Mouse (Mus musculus) hindbrain, embryonic 13.5 days (tissue): ENCODE data around the gene Skor1. TPM values are rescaled to one million over a fixed set of nuclear protein-coding genes. Genes with fewer than 3 reads are reported as not detected.
A peak's percentile ranks its signal among the peaks of the same experiment; 100 is the strongest.

Source experiments
- ATAC-seq: fragments of 200-750 bp; cut with Nextera tagmentation; 2 replicates; pipeline ENCODE4 v1.8.0; 2017; ENCODE audit warnings: moderate TSS enrichment; ENCODE audit not compliant: low FRiP score
- H3K27ac ChIP-seq: fragments of 300-500 bp; sonication (generic); 2 replicates; pipeline ENCODE4 v1.5.1; 2015; ENCODE audit warnings: inconsistent platforms, mild to moderate bottlenecking, moderate library complexity
- H3K27me3 ChIP-seq: fragments of 300-500 bp; sonication (generic); 2 replicates; pipeline ENCODE4 v1.6.1; 2015; ENCODE audit warnings: mild to moderate bottlenecking, inconsistent platforms
- H3K36me3 ChIP-seq: fragments of 300-500 bp; sonication (generic); 2 replicates; pipeline ENCODE4 v1.6.1; 2015; ENCODE audit warnings: mild to moderate bottlenecking, inconsistent platforms
- H3K4me1 ChIP-seq: fragments of 300-500 bp; sonication (generic); replicated peaks from 2 replicates; pipeline ENCODE4 v1.6.1; 2015; ENCODE audit warnings: inconsistent platforms
- H3K4me2 ChIP-seq: fragments of 300-500 bp; sonication (generic); 2 replicates; pipeline ENCODE4 v1.6.1; 2015; ENCODE audit warnings: inconsistent platforms, mild to moderate bottlenecking, moderate library complexity
- H3K4me3 ChIP-seq: fragments of 300-500 bp; sonication (generic); 2 replicates; pipeline ENCODE4 v1.5.1; 2015; ENCODE audit warnings: mild to moderate bottlenecking, inconsistent platforms
- H3K9ac ChIP-seq: fragments of 300-500 bp; sonication (generic); 2 replicates; pipeline ENCODE4 v1.6.1; 2015; ENCODE audit warnings: mild to moderate bottlenecking, inconsistent platforms
- H3K9me3 ChIP-seq: fragments of 300-500 bp; sonication (generic); 2 replicates; pipeline ENCODE4 v1.6.1; 2016; ENCODE audit warnings: inconsistent platforms
- WGBS: fragments of 180-500 bp; shearing (Covaris S2); methylation state at CpG from one replicate; pipeline ENCODE4 v1.1.7; 2015; 5-methylcytosine and 5-hydroxymethylcytosine counted together
- polyA plus RNA-seq: library from polyadenylated mRNA; unstranded; fragments of >200 nt; fragmentation: Nextera tagmentation; extraction: Ambion mirVana; gene quantifications from 2 replicates; pipeline ENCODE4 v1.2.1, GENCODE M21; 2015

Skor1 gene
- polyA plus RNA-seq, result 18.5 and 25.5 TPM in 2 replicates

DNA sequence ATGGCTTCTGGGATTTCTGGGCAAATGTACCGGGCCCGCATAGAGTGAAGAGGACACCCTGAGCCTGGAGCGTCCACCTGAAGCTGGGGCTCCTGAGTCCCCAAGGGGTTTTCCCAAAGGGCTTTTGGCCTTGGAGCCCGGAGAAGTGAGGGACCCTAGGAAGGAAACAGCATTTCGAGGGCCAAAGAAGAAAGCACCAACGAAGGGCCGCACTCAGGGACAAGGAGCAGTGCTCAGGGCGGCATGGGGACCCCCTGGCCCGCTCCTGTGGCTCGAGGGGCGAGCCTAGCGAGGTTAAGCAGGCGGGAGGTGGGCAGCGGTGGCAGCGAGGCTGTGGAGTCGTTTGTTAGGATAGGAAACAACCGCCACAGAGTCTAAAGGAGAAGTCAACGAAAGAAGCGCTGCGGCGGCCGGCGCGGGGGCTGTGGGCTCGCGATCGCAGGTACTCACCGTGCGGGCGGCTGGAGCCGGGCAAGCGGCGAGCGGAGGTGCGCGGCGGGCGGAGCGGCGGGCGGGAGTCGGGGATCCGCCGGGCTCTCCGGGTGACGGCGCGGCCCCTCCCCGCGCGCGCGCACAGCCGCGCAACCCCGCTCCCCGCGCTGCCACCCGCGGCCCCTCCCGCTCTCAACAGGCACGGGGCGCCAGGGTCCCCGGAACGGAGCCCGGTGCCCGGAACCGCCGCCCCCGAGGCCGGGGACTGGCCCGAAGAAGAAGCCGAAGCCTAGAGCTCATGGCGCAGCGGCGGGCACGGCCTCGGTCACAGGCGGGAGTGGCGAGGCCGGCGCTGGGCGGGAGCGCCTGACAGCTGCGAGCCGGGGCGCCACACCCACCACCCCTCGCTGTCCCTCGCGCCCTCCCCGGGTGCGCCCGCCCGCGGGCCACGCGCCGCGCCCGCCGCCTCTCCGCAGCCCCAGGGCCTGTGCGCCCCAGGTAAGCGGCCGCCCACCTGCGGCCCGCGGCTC is at the start of gene Skor1:
Skor1 (minus strand) TSS at position 552 of the 962 bp plus-strand sequence.
- Histone ChIP-seq H3K27me3 (peaks cover 100% of the 10 kb centered on the region), H3K4me1 (peaks cover 85% of the 10 kb centered on the region), H3K36me3 (no peaks in the 10 kb centered on the region), H3K4me2 (peak within 1 kb of the TSS; percentile 67), H3K27ac (peak within 1 kb of the TSS; percentile 92), H3K9ac (peak within 1 kb of the TSS; percentile 85), H3K4me3 (peak within 1 kb of the TSS; percentile 51), H3K9me3 (no peaks in the 10 kb centered on the region)
- under 1% methylated on average over 102 of the region's 108 CpGs for WGBS
- ATAC-seq, result no peak

DNA sequence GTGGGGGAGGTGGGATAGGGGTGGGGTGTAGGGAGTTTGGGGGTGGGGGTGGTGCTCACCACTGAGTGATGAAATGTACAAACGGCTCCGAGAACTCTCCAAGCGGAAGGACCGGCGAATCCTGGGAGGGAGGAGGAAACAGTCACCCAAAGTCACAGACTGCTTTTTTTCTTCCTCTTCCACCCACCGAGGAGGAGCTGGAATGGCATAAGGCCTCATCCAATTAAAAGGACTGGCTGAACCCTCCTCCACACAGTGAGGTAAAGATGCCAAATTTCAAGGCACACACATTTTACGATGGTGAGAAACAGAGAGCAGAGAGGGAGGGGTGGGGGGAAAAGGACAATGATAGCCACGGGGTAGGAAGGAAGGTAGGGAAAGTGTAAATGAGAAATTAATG is 48.5 kb upstream of the Skor1 start:
- Histone ChIP-seq H3K4me3 (no peak overlapping the region), H3K4me1 (peaks cover 52% of the 10 kb centered on the region), H3K27me3 (peaks cover 3% of the 10 kb centered on the region; the same call in 1 of the 2 replicates), H3K4me2 (0 out of 2 replicates have a peak overlapping the region, but pooled peaks have one; percentile 13), H3K27ac (peak overlapping the region; percentile 64), H3K9ac (no peak overlapping the region), H3K9me3 (no peaks in the 10 kb centered on the region), H3K36me3 (0 out of 2 replicates have a peak, but pooled peaks cover 8% of the 10 kb centered on the region)
- no peak for ATAC-seq
- WGBS, result 5% methylated on average over 8 of the region's 8 CpGs

DNA sequence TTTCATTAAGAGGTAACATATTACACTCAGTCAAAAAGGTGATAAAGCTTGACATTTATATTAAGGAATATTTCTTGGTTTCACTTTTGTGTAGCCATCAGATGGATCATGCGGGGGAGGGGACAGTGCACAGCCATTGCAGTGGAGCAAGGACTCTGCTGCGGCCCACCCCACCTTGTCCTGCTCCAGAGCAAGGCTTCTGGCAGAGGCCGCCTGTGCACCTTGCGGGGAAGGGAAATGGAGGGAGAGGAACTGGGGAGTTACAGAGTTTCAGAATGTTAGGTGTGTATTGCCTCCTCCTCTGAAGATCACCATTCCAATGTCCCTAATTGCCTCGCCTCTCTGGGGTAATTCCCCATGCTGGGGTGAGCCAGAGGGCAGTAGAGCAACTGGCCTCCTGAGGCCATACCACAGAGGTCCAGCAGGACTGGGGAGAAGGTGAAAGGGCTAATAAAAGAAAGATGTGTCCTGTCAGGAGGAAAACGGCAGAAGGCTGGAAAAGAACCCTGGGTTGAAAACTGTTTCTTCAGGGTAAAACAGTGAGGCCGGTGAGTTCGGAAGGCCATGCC is 47.4 kb upstream of the Skor1 start:
- Histone ChIP-seq H3K27me3 (peaks cover 3% of the 10 kb centered on the region; the same call in 1 of the 2 replicates), H3K36me3 (0 out of 2 replicates have a peak, but pooled peaks cover 3% of the 10 kb centered on the region), H3K4me2 (no peak overlapping the region), H3K9me3 (no peaks in the 10 kb centered on the region), H3K4me3 (no peak overlapping the region), H3K27ac (peak overlapping the region; percentile 52; the same call in 1 of the 2 replicates), H3K4me1 (peaks cover 52% of the 10 kb centered on the region), H3K9ac (peak overlapping the region; percentile 39; the same call in 1 of the 2 replicates)
- WGBS, result 52% methylated on average over 8 of the region's 8 CpGs
- ATAC-seq, result no peak

DNA sequence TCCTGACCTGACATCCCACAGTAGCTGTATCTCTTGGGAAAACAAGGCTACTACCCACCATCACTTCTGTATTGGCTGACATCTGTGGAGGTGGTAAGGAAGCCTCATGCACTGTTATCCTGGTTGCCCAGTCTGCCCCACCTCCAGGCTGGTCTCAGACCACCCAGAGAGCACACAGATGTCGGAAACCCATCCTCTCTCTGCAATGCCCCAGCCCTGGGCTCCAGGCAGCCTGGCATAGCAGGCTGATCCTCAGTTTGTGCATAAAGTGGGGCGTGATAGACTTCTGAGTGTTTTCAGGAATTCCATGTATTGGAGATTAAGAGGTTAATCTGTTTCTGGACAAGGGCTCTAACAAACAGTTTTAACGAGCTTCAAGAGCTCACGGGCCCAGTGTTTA is 46.8 kb upstream of the Skor1 start:
- Histone ChIP-seq H3K4me3 (no peak overlapping the region), H3K36me3 (0 out of 2 replicates have a peak, but pooled peaks cover 3% of the 10 kb centered on the region), H3K9ac (no peak overlapping the region), H3K27ac (no peak overlapping the region), H3K27me3 (peaks cover 3% of the 10 kb centered on the region; the same call in 1 of the 2 replicates), H3K9me3 (no peaks in the 10 kb centered on the region), H3K4me1 (peaks cover 52% of the 10 kb centered on the region), H3K4me2 (no peak overlapping the region)
- WGBS, result 47% methylated on average over 4 of the region's 4 CpGs
- ATAC-seq, result no peak

DNA sequence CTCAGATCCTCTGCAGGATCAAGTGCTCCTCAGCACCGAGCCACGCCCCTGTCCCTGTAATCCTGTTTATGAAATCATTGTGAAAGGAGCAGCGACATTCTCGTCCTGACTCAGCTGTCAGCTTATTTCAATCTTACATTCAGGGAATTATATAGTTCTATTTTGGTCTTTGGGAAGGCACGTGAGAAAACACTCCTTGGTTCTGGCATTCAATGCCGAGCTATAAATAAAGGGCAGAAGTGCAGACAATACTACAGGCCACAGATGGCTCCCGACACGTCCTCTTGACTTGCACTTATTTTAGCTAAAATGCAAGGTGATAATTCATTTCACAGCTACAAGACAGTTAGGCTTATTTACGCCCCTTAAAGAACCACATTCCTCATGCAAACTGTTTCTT is 46.0 kb upstream of the Skor1 start:
- no peak overlapping the region for H3K9ac ChIP-seq
- WGBS, result 70% methylated on average over 9 of the region's 9 CpGs
- peaks cover 3% of the 10 kb centered on the region; the same call in 1 of the 2 replicates for H3K27me3 ChIP-seq
- no peak overlapping the region for H3K27ac ChIP-seq
- peaks cover 4% of the 10 kb centered on the region; the same call in 1 of the 2 replicates for H3K36me3 ChIP-seq
- H3K9me3 ChIP-seq, result no peaks in the 10 kb centered on the region
- no peak overlapping the region for H3K4me3 ChIP-seq
- H3K4me2 ChIP-seq, result no peak overlapping the region
- no peak for ATAC-seq
- peaks cover 52% of the 10 kb centered on the region for H3K4me1 ChIP-seq

DNA sequence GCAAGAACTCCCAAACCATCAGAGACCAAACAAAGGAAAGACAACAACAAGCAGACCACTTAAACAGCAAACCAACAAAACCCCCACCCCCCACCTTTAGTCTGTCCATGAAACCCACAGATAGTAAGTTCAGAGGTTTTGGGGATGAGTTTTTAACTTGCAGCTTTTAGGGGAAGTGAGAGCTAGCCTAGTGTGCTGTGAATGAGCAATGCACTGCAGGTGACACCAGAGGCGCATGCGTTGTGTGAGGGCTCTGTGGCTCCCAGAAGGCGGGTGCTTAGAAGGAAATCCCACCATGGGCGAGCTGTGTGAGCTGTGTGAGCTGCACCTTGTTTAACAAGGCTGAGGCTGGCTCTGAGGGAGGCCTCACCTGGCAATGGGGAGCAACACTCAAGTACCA is 44.0 kb upstream of the Skor1 start:
- peak overlapping the region; percentile 49 for H3K27ac ChIP-seq
- no peak overlapping the region for H3K4me2 ChIP-seq
- no peak for ATAC-seq
- no peaks in the 10 kb centered on the region for H3K9me3 ChIP-seq
- H3K4me3 ChIP-seq, result no peak overlapping the region
- H3K9ac ChIP-seq, result no peak overlapping the region
- peaks cover 50% of the 10 kb centered on the region for H3K4me1 ChIP-seq
- 78% methylated on average over 4 of the region's 4 CpGs for WGBS
- no peaks in the 10 kb centered on the region for H3K27me3 ChIP-seq
- peaks cover 7% of the 10 kb centered on the region; the same call in 1 of the 2 replicates for H3K36me3 ChIP-seq

DNA sequence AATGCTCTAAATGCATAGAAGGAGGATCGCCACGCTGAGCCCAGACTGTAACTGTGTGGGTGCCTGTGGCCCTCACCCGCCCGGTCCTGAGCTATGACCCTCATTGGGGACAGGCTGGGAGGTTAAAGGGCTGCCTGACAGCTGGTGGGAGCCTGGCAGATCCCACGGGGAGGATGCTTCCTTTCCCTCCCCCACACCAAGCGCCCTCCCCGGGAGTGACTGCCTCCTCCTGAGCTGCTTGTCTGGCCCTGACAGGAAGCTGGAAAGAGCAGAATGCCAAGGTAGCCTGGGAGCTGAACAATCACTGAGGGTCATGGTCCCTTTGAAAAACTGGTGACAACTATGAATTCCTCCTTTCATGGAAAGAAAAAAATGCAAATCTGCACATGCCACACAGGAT is 38.5 kb upstream of the Skor1 start:
- H3K4me3 ChIP-seq, result no peak overlapping the region
- 6% methylated on average over 7 of the region's 7 CpGs for WGBS
- peaks cover 4% of the 10 kb centered on the region; the same call in 1 of the 2 replicates for H3K36me3 ChIP-seq
- no peaks in the 10 kb centered on the region for H3K27me3 ChIP-seq
- H3K9me3 ChIP-seq, result no peaks in the 10 kb centered on the region
- peak overlapping the region; percentile 60 for H3K27ac ChIP-seq
- H3K9ac ChIP-seq, result peak overlapping the region; percentile 47
- 0 out of 2 replicates have a peak, but pooled peaks have one; percentile 36 for ATAC-seq
- 0 out of 2 replicates have a peak overlapping the region, but pooled peaks have one; percentile 8 for H3K4me2 ChIP-seq
- peaks cover 50% of the 10 kb centered on the region for H3K4me1 ChIP-seq

DNA sequence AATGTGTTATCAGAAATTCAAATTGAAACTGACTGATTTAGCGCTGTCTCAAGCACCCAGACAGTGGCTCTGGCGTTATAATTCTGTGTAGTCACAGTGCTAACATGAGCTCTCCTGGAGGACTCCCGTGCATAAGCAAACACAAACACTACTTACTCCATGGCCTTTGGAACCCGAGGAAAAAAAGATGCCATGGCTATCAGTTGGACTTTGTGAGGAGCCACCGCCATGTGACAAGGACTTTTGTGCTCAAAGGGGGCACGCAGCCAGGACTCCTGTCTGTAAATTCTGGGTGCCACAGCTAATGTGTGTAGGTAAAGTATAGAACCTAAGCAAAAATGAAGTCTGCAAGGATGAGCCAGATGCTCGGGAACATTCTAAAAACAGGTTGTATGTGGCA is 36.5 kb upstream of the Skor1 start:
- Histone ChIP-seq H3K27me3 (no peaks in the 10 kb centered on the region), H3K4me2 (no peak overlapping the region), H3K4me3 (no peak overlapping the region), H3K27ac (no peak overlapping the region), H3K9me3 (no peaks in the 10 kb centered on the region), H3K36me3 (peaks cover 4% of the 10 kb centered on the region; the same call in 1 of the 2 replicates), H3K9ac (no peak overlapping the region), H3K4me1 (peaks cover 65% of the 10 kb centered on the region)
- 75% methylated on average over 7 of the region's 7 CpGs for WGBS
- ATAC-seq, result no peak

DNA sequence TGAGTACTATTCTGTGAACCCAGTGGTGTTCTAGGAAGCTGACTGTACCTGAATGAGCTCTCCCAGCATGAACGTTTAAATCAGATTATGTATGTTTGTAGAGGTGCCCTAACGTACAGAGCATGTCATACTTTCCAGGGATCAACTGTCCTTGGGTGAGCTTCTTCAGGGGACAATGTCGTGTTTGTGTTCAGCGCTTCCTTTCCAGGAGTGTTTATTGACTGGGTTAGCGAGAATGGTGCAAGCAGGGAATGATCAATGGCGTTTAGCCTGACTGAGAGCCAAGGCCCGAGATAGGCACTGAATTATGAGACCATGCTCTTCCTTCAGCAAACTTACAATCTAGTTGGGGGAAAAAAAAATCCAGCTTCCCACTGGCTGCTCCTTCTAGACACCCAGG is 35.1 kb upstream of the Skor1 start:
- Histone ChIP-seq H3K27ac (no peak overlapping the region), H3K4me3 (no peak overlapping the region), H3K27me3 (no peaks in the 10 kb centered on the region), H3K4me1 (peaks cover 64% of the 10 kb centered on the region), H3K36me3 (peaks cover 4% of the 10 kb centered on the region), H3K9me3 (no peaks in the 10 kb centered on the region), H3K9ac (no peak overlapping the region), H3K4me2 (no peak overlapping the region)
- WGBS, result 67% methylated on average over 7 of the region's 7 CpGs
- ATAC-seq, result no peak

DNA sequence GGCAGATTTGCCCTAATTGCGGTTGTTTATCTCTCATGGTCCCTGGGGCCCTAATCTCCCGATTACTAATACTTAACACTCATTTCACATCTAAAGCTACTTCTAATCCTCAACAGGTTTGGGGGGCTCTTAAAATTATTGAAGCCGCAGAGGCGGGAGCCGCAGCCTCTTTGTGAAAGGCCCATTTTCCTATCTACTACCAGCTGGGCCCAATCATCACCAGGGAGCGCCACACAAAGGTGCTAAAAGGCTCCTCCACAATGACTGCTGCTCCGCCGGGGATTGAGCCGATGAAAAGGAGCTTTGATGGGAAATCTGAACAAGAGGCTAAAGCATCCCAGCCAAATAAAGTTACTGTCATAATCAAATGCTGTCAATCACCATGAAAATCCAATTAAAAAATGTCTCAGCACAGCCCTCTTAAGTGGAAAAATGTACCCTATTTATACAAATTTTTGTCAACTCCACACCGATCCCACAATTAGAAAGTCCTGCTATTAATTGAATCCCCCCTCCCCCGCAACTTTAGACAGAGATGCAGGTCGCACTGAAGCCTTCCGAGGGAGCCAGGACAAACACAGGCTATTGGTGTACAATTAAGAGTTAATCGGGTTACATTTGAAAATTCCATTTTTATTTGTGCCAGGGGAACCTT is 33.7 kb upstream of the Skor1 start:
- Histone ChIP-seq H3K9me3 (no peaks in the 10 kb centered on the region), H3K4me1 (peaks cover 52% of the 10 kb centered on the region), H3K36me3 (peaks cover 4% of the 10 kb centered on the region), H3K4me2 (no peak overlapping the region), H3K27ac (peak overlapping the region; percentile 30), H3K9ac (no peak overlapping the region), H3K27me3 (peaks cover 4% of the 10 kb centered on the region; the same call in 1 of the 2 replicates), H3K4me3 (no peak overlapping the region)
- WGBS, result 13% methylated on average over 14 of the region's 14 CpGs
- no peak for ATAC-seq

DNA sequence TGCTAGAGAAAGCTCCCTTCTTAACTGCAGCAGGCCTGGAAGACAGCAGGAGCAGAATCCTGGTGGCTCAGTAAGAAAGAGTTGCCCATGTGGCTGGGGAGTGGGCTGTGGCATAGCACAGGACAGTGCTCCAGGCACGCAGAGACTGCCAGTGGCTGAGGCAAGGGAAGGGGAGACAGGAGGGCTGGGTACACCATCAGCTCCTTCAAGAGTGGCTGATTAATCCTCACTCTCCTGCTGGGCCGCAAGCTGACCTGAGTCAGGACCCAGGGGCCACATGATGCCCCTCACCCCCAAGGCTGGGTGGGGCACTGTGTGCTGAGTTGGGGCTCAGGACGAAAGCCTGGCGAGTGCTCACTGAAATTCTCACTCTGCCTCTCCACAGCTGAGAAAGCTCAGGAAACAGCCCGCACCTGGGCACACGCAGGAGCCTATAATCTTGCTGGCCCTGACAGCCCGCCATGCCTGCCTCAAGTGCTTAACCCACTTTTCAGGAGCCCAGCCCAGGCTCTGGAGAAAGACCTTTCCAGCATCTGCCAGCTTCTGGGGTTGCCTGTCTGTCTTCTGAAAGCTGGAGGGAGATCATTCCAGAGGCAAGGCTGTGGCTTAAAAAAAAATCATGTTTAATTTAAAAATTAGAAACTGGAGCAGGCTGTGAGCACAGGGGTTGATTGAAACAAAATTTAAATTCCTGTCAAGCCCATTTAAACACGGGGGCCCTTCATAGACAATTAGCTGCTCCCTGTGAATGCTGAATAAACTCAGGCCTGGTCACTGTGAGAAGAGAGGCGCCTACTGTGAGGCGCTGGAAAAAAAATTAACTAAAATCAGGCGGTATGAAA is 32.8 kb upstream of the Skor1 start:
- Histone ChIP-seq H3K9ac (peak overlapping the region; percentile 52; the same call in 1 of the 2 replicates), H3K4me3 (no peak overlapping the region), H3K27ac (peak overlapping the region; percentile 30), H3K36me3 (peaks cover 4% of the 10 kb centered on the region), H3K9me3 (no peaks in the 10 kb centered on the region), H3K4me1 (peaks cover 50% of the 10 kb centered on the region), H3K27me3 (peaks cover 4% of the 10 kb centered on the region; the same call in 1 of the 2 replicates), H3K4me2 (no peak overlapping the region)
- ATAC-seq, result no peak
- WGBS, result 41% methylated on average over 11 of the region's 11 CpGs
